Mouse (Mus musculus) left cerebral cortex, adult 18-20 months (tissue): ENCODE measurements around the gene Tbc1d20. TPM values are rescaled to one million over a fixed set of nuclear protein-coding genes. Genes with fewer than 3 reads are reported as not detected.
A peak's percentile ranks its signal among the peaks of the same experiment; 100 is the strongest.
"Not testable (repeated sequence)": the region's sequence is repeated elsewhere in the genome, so short reads cannot be mapped to it uniquely, and the experiment has no call there.

Experiments used
- DNase-seq, 2 experiments: peaks; one replicate each; pipeline ENCODE4 v3.0.0; 2021 to 2022; ENCODE audit warnings: low spot score in 2 of 2, mixed read lengths in 1 of 2
- total RNA-seq, 2 experiments: library from RNA; stranded (reverse); gene quantifications; 2 replicates each; pipeline ENCODE4 v1.2.3; 2021

Gene Tbc1d20
- total RNA-seq, 2 experiments from 2014 or later: 49.2 to 52.6 TPM

DNA sequence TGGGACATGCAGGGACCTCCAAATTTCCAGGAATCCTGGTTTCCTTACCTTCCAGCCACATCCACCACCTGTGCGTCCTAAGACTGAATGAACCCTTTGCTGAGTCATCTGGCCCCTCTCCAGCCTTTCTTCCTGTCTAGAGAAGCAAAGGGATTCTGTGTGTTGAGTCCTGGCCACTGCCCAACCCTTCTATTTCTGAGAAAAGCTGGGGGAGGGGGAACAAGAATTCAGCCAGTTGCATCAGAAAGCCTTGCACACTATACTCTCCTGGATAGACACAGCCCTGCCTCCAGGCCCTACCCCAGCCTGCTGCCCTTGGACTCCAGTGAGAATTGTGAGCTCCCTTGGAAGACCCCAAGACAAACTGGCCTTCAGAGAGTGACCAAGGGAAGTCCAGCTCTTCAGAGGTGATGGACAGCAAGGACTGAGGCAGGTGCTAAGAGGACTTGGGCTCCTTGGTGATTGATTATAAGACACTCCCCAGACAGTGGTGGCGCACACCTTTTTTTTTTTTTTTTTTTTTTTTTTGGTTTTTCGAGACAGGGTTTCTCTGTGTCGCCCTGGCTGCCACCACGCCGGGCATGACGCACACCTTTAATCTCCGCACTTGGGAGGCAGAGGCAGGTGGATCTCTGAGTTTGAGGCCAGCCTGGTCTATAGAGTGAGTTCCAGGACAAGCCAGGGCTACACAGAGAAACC is 56.4 kb downstream of the Tbc1d20 start:
- peak; percentile 42 to 48 for DNase-seq

DNA sequence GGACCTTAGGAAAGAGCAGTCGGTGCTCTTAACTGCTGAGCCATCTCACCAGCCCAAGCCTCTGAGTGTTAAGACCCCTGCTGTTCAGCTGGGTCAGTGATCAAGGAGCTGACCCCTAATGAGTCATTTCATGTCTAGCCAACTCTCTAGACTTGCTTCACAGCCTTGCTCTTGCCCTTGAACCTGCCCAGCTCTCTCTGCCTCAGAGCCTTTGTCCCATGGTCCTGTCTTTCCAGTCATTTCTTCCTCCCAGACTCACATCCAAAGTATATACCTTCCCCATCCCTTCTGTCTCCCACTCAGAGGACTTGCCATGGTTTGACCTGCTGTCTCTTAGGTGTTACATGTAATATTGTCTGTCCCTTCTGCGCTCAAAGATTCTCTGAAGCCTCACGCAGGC is 63.6 kb downstream of the Tbc1d20 start:
- no peak for DNase-seq

DNA sequence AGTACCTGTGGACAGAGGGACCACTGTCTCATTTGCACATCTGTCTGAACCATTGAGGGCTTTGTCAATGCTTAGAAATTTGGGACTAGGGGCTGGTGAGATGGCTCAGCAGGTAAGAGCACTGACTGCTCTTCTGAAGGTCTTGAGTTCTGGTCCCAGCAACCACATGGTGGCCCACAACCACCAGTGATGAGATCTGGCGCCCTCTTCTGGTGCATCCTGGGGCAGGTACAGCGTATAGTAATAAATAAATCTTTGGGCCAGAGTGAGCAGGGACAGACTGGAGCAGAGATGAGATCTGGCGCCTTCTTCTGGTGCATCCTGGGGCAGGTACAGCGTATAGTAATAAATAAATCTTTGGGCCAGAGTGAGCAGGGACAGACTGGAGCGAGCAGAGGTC is 65.3 kb downstream of the Tbc1d20 start:
- not testable (repeated sequence) for DNase-seq

DNA sequence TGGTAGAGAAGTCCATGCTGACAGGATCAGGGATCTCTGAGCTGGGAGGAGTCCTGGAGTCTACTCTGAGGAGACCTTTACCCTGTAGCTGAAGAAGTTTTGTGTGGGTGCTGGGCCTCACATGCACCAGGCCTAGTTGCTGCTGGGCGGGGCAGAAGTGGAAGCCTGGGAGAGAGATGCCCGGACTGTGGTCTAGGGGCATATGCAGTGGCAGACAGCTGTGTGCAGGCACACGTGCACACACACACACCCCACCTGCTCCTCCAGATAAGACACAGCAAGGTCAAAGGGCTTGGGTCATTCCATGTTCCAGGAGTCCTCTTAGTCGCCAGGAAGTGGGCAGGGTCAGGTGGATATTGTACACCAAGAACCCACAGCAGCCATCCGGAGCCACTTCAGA is 66.0 kb downstream of the Tbc1d20 start:
- DNase-seq: no peak

DNA sequence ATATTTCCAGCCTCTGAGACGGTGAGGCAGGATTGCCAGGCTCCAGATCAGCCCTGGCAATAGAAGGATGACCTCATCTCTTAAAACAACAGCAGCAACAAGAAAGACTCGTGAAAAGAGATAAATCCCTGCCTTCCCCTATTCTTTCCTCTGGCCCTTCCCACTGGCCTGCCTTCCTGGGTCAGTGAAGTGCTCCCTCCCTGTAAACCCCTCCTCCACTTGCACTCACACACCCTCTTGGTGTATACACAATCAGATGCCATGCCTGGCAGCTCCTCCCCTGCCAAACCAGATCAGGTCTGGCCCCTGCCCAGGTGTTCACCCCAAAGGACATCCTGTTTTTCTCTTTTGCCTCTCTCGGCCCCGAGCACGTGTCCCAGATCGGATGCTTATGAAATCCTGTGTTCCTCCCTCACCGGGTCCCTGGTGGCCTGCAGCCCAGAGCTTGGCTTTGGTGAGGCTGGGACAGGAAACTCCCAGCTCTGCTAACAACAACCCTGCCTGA is 66.7 kb downstream of the Tbc1d20 start:
- DNase-seq: no peak

DNA sequence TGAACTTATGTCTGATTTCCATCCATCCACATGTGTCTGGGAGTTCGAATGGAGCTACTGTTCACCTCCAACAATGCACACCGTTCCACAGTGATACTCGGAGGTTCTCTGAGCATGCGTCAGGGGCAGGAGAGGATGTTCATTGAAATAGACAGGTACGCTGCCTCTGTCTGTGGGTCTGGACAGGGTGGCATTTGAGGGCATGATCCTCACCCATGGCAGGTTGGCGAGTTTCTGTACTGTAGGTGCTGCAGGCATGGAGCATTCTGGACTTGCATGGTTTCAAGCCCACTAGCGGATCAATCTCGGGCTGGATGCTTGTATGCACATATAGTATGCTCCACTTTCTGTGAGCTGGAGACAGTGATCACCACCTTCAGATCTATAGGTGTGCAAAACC is 67.6 kb downstream of the Tbc1d20 start:
- no peak for DNase-seq

Other genes starting within 250 kb of the Tbc1d20 start
- gene Scrt2, start 212.3 kb upstream of the Tbc1d20 start, total RNA-seq: 10 to 100 TPM; 20.5 to 20.7 TPM
- gene Srxn1, start 188.3 kb upstream of the Tbc1d20 start, total RNA-seq: 100 to 1,000 TPM; 103 to 106 TPM
- gene Tcf15, start 150.3 kb upstream of the Tbc1d20 start, total RNA-seq: 1 to 10 TPM; 1.5 to 1.8 TPM
- gene Csnk2a1, start 67.0 kb upstream of the Tbc1d20 start, total RNA-seq: 100 to 1,000 TPM in 1 of 2 experiments, 10 to 100 TPM in 1; 96.9 to 100 TPM
- gene Rbck1, start 38.8 kb downstream of the Tbc1d20 start, total RNA-seq: 100 to 1,000 TPM; 106 to 107 TPM
- under 1 TPM; 0.59 to 0.70 TPM for gene Trib3, start 50.2 kb downstream of the Tbc1d20 start, total RNA-seq
- 100 to 1,000 TPM in 1 of 2 experiments, 10 to 100 TPM in 1; 96.7 to 104 TPM for gene Nrsn2, start 82.8 kb downstream of the Tbc1d20 start, total RNA-seq
- gene Sox12, start 104.2 kb downstream of the Tbc1d20 start, total RNA-seq: 10 to 100 TPM; 11.8 to 15.9 TPM
- gene Zcchc3, start 121.2 kb downstream of the Tbc1d20 start, total RNA-seq: 1 to 10 TPM; 9.4 TPM
- gene 6820408C15Rik, start 121.8 kb downstream of the Tbc1d20 start, total RNA-seq: 1 to 10 TPM; 1.6 to 2.1 TPM
- not detected for gene Defb23, start 170.8 kb downstream of the Tbc1d20 start, total RNA-seq
- gene Defb20, start 183.2 kb downstream of the Tbc1d20 start, total RNA-seq: not detected
- gene Defb22, start 196.3 kb downstream of the Tbc1d20 start, total RNA-seq: not detected
- not detected for gene Defb26, start 217.9 kb downstream of the Tbc1d20 start, total RNA-seq
- gene Defb28, start 224.4 kb downstream of the Tbc1d20 start, total RNA-seq: not detected
- gene Defb29, start 246.3 kb downstream of the Tbc1d20 start, total RNA-seq: not detected